Mouse (Mus musculus): ENCODE measurements at regions not wholly inside any gene's neighbourhood (a gene's known extent, or its start where the extent isn't known, plus 50 kb on each side); places are given as distances from the start of the nearest gene placed in this dataset.

DNA sequence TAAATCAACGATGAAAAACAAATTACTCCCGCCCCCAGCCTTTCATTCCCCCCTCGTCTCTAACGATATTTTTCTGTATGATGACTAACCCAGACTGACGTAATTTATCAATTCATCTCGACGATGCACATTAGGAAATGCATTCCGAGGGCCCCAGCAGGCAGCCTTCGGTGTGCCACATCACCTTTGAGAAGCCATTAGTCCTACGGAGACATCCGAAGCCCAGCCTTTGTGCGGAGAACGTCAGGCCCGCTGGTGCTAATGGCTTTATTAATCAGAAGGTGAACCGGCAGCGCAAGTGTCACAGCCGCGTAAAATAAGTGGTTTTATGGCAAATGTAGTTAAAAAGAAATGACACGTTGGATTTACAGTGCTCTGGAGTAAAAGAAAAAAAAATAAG, 269.1 kb upstream of the Gm10131 start:
- no peak for DNase-seq (ENCODE audit: inconsistent ontology term)

DNA sequence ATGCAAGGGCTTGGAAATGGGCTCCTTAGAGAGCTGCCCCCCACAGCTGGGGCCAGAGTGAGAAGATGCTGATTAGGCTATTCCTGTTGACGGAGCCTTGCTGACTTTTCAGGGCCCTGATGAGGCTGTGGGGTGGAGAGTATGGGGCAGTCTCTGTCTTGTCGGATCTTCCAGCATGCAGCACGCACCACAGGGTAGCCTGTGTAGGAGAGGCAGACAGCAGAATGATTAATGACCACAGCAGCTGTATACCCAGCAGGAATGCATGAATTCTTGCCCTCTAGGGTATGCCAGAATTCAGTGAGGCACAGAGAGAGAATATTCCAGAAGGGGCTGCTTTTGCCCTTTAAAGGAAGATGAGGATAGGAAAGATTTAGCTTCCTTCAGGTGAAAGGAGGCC, 265.6 kb upstream of the Gm10131 start:
- DNase-seq (ENCODE audit: inconsistent ontology term) = peak; percentile 37

DNA sequence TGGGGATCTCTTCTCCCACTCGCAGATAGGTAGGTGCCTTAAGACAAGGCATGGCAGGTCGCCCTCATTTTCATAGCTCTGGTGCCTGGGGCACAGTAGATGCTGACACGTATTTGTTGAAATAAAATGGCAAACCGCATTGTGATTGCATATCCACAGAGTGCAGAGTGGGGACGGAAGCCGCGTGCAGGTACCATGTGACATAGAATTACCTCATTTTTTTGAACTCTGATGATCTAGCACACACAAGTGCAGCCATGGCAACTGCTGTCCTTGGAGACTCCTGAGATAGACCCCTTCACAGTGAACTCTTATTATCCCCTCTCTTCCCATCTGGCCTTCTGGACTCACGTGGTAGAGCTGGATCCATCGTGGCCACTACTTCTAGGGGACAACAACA, 262.7 kb upstream of the Gm10131 start:
- DNase-seq (ENCODE audit: inconsistent ontology term) = no peak

DNA sequence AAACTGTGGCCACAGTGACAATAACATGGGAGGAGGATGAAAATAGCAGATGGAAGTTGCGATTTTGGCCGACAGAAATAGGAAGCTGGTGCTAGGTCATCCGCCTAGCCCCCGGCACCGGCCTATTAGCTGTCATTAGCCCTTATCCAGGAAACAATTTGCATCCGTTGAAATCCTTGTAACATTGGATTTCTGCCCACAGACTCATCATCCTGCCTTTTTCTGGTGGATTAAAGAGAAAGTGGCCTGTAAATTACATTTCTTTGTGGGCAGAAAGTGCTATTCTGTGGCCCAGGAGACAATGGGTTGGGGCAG, 261.1 kb upstream of the Gm10131 start:
- DNase-seq (ENCODE audit: inconsistent ontology term) = no peak

DNA sequence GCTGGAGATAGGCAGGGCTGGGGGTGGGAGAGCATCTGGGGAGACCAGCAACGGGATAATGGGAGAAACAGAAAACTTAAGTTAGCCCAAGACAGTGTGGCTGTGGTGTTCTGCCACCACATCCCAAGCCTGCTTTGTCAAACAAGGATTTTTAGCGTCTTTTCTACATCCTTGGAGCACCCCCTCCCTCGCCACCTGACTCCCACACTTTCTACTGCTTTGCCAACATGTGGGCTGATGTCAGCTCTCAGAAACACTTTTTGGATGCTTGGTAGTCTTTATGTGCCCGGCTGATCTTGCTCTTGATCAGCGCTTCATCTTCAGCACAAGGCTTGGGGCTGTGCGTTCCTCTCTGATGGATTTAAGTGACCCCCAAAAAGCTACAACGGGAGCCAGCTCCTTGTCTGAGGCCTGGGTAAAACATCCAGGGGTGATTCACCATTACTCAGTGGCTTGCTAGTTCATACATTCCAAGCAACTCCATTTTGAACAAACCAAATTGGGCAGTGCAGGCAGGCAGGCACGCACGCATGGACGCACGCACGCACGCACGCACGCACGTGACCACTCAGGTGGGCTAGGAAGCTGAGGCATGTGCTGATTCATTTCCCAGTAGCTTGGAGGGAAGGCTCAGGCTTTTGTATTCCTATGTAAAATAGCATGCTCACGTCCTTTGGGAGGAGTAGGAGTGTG, 260.6 kb upstream of the Gm10131 start:
- DNase-seq (ENCODE audit: inconsistent ontology term) = peak; percentile 86

DNA sequence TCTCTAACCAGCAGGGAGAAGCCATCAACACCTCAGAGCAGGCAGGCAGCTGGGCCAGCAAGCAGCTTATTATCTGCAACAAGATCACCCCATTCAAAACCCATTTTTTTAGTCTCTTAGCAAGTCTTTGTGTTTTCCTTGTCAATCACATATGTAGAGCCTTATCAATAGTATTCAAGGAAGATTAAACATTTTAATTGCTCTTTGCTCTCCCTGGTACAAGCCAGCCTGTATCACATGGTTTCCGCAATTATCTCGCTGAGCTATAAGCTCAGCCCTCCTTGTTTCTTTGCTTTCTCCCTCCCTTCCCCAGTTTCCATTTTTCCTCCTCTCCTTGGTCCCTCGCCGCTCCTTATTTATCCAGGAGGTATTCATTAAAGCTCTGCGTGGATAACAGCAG, 259.9 kb upstream of the Gm10131 start:
- no peak for DNase-seq (ENCODE audit: inconsistent ontology term)

DNA sequence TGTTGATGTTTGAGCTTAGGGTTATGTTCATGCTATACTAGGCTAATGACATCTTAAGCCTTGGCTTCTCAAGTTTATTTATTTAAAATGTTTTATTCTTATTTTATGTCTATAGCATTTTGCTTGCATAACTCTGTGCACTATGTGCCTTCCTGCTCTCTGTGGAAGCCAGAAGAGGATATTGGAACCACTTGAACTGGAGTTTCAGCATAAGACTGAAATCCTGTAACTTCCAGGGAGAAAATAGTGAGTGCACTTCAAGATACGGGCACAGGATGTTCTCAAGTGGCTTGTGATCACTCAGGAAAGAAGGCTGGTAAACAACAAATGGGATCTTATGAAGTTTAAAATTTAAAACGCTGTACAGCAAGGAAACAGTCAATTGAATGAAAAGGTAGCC, 257.0 kb upstream of the Gm10131 start:
- DNase-seq (ENCODE audit: inconsistent ontology term) = no peak

DNA sequence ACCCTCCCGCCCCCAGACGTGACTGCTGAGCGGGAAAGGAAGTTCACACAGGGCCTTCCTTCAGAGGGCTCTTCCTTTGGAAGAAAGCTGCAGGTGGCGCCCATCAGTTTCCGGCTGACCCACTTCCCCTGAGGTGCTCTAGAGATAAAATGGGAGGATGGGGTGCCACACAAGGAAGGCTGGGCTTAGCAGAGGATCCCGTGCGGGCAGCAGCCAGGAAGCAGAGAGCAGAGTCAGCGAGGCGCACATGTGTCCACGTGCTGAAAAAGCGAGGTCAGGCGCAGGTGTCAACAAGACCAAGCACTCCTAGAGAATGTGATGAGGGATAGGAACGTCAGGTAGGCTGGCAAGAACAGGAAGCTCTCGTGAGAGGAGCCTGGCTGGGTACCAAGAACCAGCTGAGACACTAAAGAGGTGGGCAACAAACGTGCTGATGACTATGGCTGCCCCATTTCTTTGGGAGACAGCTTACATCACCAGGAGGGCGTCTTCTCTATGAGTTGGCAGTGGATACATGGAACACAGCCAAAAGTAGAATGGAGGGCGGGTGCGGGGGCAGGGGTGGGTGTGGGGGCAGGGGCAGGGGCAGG, 253.0 kb upstream of the Gm10131 start:
- DNase-seq (ENCODE audit: inconsistent ontology term) = no peak

DNA sequence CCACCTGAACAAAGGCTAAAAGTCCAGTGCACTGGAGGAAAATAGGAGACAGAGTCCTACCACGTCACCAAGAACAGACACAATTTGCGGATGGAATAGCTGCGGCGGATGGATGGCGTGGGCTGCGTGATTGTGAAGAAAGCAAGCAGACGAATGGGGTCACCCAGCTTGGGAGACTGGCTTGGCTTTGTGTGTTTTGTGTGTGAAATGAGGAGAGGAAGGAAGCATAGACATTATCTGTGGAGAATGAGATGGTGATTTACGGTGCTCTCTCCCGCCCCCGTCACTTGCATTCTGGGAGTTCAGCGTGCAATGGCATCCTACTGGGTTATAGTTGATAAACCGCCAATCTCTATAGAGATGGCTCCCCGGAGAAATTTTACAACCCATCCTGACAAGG, 252.1 kb upstream of the Gm10131 start:
- DNase-seq (ENCODE audit: inconsistent ontology term) = no peak

DNA sequence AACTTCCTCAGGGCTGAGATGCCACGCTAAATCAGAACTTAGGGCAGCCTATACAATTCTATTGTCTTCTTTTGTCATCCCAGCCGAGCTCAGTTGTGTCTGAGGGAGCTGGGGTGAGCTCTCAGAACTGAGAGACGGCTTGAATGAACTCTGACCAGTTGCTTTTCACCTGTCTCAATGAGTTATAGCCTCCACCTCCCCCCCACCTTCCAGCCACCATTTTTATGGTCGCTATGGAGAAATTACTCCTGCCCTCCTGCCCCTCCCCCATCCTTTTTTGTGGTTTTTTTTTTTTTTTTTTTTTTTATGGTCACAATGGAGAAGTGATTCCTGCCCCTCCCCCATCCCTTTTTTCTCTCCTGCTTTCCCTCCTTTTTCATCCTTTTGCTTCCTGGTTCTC, 251.6 kb upstream of the Gm10131 start:
- no peak for DNase-seq (ENCODE audit: inconsistent ontology term)

DNA sequence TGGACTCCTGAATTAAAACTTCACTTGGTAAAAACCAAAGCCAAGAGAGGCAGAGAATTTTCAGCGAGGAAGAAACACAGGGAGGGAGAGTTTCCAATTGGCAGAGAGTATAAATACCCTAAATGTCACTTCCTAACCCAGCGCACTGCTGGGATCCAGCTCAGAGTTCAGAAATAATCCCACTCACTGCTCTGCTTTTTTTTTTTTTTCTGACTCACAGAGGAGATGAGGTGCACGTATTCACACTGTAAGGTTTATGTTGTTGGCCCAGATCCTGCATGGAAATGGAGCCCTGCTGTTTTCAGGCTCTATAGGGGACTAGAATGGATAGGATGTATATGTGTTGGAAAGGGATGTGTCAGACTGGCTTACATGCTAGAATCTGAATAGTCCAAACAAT, 249.8 kb upstream of the Gm10131 start:
- no peak for DNase-seq (ENCODE audit: inconsistent ontology term)

DNA sequence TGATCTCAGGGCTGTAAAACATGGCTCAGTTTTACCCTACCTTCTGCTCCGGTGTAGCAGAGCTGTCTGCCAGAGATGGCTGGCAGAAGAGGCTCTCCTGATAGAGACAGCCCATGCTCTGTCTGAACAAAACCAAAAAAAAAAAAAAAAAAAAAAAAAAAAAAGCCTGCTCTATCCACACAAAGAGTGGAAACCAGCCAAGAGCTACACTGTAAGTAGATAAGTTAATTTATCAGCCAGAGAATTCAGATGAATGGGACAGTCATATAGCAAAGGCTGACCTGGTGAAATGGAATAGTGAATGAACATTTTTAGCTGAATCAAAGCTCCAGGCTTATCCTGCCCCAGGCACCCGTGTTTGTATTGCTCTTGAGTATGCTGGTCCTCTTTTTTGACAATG, 248.2 kb upstream of the Gm10131 start:
- no peak for DNase-seq (ENCODE audit: inconsistent ontology term)

DNA sequence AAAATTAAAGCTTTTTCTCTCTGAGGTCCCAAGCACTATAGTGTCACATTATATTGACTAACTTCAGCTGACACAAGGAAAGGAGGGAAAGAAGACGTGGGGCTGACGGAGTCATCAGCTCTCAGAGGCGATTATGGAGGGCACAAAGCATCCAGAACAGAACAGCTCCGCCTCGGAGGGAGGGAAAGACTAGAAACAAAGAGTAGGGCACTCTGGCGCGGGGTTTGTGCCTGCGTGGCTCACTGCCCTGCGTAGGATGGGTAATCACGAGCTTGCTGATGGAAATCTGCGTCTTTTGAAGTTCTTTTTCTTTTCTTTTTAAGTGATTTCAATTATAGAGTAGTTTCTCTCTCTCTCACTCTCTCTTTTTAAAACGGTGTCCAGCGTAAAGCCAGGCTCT, 243.5 kb upstream of the Gm10131 start:
- DNase-seq (ENCODE audit: inconsistent ontology term) = no peak

DNA sequence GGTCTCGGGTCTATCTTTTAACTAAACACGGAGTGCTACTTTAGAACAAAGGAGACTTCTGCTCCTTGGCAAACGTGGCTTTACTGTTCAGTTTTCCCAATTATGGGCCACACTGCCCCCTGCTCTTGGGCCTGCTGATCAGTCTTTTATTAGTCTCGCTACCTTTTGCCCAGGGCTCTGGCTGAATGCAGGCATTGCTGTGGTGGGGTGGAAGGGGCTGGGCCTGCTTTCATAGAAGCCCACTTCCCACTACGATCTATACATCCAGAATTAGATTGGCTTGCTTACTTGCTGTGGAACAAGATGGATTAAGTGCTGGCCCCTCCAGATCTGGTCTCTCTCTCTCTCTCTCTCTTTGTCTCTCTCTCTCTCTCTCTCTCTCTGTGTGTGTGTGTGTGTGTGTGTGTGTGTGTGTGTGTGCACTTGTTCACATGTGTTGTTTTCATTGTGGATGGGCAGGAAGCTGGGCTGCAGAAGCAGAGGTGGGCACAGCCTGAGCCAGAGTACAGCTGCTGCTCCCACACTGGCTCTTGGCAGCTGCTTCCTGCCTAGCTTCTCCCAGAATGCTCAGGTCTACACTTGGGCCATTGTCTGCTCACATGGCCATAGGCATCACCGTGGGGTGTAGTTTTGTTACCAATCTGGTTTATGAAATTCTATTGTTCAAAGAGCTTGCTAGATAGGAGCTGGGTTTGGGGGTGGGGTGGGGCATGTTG, 241.8 kb upstream of the Gm10131 start:
- no peak for DNase-seq (ENCODE audit: inconsistent ontology term)

DNA sequence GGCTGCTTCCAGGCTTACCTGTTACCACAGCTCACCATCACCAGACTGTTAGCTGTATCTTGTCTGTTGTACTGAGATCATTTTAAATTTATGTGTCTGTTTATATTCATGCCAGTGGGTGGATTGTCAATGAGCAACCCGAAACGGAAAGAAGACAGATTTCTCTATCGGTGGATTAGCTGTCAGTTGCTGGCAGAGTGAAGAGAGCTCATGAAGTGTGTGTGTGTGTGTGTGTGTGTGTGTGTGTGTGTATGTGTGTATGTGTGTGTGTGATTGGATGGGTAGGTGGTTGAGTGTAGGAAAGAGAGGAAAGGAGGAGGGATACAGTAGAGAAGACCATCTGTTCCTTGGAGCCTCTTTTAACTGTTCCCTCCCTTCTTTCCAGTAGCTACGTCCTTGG, 223.3 kb upstream of the Gm10131 start:
- no peak for DNase-seq (ENCODE audit: inconsistent ontology term)

DNA sequence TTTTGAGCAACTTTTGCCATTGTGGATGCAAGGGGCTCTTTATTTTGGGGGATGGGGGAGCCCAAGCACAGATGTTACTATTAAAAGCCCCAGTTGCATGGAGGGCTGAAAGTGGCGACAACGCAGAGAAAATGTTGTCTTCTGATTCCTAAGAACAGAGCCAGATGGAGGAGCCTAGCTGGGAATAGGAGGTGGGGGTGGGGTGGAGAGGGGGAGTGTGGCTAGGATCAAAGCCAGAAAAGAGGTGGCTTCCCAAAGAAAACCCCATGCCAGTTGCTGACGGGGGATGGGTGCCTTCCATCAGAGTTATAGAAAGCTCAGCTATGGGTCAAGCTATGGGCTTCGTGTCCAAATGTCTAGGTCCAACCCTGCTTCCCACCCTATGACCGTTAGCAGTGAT, 220.1 kb upstream of the Gm10131 start:
- DNase-seq (ENCODE audit: inconsistent ontology term) = no peak

DNA sequence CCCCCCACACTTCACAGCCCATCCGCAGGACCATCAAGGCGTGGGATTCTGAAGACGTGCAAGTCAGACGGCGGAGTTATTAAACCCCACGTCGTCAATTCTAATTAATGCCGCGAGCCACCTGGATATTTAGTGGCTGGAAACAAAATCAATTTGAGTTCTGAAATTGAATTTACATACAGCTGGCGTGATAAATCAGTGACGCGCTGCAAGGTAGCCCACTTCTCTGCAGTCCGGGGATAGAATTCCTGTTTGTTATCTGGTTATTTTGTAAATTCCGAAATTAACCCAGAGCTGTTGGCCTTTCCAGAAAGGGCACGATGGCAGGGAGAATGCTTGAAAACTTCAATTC, 215.1 kb upstream of the Gm10131 start:
- DNase-seq (ENCODE audit: inconsistent ontology term) = no peak

DNA sequence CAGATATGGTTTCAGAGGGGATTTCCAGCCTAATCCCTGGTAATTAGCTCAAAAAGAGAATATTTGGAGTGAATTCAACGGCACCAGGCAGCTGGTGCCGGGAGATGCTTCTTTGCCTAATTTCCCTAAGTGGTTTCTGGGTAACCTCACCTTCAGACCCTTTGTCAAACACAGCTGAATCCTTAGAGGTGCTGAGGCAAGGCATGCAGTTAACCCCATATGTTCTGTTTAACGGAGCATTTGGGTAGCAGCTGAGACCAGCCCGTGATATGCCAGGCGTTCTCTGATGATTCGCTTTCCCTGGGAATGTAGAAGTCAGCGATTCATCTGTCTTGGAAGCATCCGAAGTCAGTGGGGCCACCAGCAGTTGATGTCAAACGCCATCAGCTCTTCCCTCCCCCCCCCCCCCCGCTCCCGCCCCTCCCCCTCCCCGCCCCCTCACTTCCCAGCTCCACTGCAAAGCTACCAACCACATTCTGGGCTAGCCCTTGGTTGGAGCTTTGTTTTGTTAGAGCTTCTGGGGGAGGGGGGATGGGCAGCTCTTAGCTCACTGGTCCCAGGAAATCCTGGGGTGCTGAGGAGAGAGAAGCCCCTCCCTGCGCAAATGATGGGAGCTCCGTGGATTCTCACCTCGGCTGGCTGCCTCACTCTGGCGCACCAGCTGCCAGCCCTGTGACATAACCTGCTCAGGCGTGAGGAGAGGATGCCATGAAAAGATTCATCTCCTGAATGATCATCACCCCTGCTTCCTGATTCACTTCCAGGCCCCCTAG, 214.5 kb upstream of the Gm10131 start:
- peak; percentile 54 for DNase-seq (ENCODE audit: inconsistent ontology term)

DNA sequence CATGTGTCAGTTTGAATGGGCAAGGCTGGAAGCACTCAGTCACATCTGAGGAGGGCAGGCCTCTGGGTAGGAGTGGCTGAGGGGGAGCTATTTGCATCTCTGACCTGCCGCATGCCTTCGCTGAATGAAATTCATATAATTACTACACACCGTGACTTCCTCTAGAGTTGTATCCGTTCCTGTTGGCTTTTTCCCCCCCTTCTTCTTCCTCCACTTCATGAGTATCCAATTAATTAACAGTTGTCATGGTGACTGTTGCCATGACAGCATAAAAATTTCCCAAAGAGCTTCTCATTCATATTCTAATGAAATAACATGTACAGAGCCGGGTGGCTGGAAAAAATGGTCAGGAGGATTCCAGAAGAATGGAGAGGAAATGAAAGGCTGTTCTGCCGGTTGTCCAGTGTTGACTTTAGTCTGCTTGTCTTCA, 208.6 kb upstream of the Gm10131 start:
- DNase-seq (ENCODE audit: inconsistent ontology term) = peak; percentile 62

DNA sequence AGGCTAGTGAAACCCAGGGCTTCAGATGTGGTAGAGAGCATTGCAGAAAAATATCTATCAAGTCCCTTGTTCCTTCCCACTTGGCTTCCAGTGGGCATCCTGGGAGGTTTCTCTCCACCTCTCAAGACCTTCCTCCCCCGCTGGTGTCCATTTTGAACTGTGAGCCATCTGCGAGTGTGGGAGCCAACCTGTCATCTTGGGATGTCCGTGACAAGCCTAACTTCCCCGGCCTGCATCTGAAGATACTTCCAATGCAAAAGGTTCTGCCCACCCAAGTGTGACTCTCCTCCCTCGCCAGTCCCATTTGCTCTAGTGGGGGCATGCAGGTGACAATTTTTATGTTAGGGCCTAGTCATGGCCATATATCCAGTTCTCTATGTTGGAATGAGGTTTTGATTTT, 208.2 kb upstream of the Gm10131 start:
- no peak for DNase-seq (ENCODE audit: inconsistent ontology term)

DNA sequence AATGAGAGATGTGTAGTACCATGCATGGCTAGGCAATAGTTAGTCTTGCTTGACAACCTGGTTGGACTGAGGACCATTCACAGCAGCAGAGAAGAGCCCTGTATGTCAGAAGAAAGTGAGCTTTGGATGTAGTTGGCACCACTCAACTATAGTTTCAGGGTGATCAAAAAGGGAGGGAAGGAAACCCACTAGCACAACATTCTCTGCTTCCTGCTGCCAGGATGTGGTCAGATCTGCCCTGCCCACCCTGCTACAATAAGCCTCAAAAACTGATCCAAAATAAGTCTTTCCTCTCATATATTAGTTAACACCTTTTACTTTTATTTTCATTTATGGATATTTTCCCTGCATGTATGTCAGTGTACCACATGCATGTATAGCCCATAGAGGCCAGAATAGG, 203.7 kb upstream of the Gm10131 start:
- no peak for DNase-seq (ENCODE audit: inconsistent ontology term)

DNA sequence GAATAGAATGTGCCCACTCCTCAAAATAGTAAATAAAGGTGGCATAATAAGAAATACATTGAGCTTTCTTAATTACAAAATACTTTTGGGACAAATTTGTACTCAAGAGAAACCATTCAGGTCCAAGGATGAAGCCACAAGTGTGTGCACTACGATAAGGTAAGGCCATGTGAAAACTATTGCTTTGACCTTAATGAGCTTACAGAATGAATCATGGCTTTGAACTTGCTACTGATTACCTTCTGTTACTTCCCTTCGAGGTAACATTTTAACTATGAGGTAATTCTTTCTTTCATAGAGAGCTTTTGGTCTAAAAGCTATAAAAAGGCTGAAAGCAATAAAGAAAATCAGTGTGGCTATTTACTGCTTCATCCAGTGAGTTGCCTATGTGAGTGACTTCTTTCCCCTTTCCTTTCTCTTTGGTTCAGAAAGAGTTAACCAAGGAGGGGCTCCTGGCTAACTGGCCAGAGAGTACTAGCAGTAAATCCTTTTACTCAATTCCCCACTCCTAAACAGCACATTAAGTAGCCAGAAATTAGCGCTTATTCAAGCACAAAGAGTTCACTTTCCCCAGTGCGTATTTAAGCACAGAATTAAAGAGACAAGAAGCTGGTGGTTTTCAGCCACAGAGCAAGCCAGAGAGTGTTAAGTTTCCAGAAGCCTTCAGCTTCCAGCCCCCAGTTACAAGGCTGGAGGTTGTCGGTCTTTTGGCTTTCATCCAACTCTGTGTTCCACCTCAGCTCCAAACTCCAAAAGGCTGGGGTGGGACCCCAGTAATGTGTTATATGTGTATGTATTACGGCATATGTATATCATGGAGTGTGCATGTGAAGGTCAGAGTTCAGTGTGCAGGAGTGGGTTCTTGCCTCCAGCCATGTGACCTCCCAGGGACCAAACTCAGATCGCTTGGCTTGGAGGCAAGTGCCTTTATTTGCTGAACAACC, 194.3 kb upstream of the Gm10131 start:
- DNase-seq (ENCODE audit: inconsistent ontology term) = no peak

All from Muller cell, postnatal 12 days (primary cell).